Mouse (Mus musculus) embryonic facial prominence, embryonic 11.5 days (tissue): ENCODE measurements at regions not wholly inside any gene's neighbourhood (a gene's known extent, or its start where the extent isn't known, plus 50 kb on each side); places are given as distances from the start of the nearest gene placed in this dataset.
A peak's percentile ranks its signal among the peaks of the same experiment; 100 is the strongest.

Source experiments
- ATAC-seq: fragments of 200-750 bp; cut with Nextera tagmentation; replicated peaks from 2 replicates; pipeline ENCODE4 v1.8.0; 2017; ENCODE audit warnings: low read depth; ENCODE audit not compliant: insufficient number of reproducible peaks, low FRiP score, low TSS enrichment
- DNase-seq: peaks from one replicate; pipeline ENCODE4 v3.0.0-alpha.2; 2015; ENCODE audit warnings: low spot score
- H3K27ac ChIP-seq: fragments of 300-500 bp; sonication (generic); replicated peaks from 2 replicates; pipeline ENCODE4 v1.5.1; 2014; ENCODE audit warnings: mild to moderate bottlenecking, low read depth, low read length, control low read depth
- H3K27me3 ChIP-seq: fragments of 300-500 bp; sonication (generic); 2 replicates; pipeline ENCODE4 v1.6.1; 2014; ENCODE audit warnings: mild to moderate bottlenecking, low read length, moderate library complexity, mixed read lengths; ENCODE audit not compliant: control insufficient read depth, insufficient read depth
- H3K36me3 ChIP-seq: fragments of 300-500 bp; sonication (generic); replicated peaks from 2 replicates; pipeline ENCODE4 v1.6.1; 2014; ENCODE audit warnings: low read depth, mild to moderate bottlenecking, low read length, moderate library complexity, mixed read lengths; ENCODE audit not compliant: control insufficient read depth, insufficient read depth
- H3K4me1 ChIP-seq: fragments of 300-500 bp; sonication (generic); 2 replicates; pipeline ENCODE4 v1.6.1; 2014; ENCODE audit warnings: low read length, mixed read lengths; ENCODE audit not compliant: control insufficient read depth, insufficient read depth
- H3K4me2 ChIP-seq: fragments of 300-500 bp; sonication (generic); 2 replicates; pipeline ENCODE4 v1.6.1; 2014; ENCODE audit warnings: low read depth, mild to moderate bottlenecking, control low read depth, low read length, moderate library complexity
- H3K4me3 ChIP-seq: fragments of 300-500 bp; sonication (generic); 2 replicates; pipeline ENCODE4 v1.5.1; 2014; ENCODE audit warnings: low read depth, low read length, control low read depth
- H3K9ac ChIP-seq: fragments of 300-500 bp; sonication (generic); replicated peaks from 2 replicates; pipeline ENCODE4 v1.6.1; 2014; ENCODE audit warnings: mild to moderate bottlenecking, control low read depth, low read length
- H3K9me3 ChIP-seq: fragments of 300-500 bp; sonication (generic); replicated peaks from 2 replicates; pipeline ENCODE4 v1.6.1; 2016; ENCODE audit warnings: mild to moderate bottlenecking, low read length, inconsistent platforms, mixed read lengths; ENCODE audit not compliant: control insufficient read depth
- WGBS: fragments of 180-500 bp; shearing (Covaris S2); extraction: QIAGEN DNeasy Blood & Tissue Kit; methylation state at CpG from one replicate; pipeline ENCODE4 v1.1.7; 2014; 5-methylcytosine and 5-hydroxymethylcytosine counted together

GRCm38 (mm10) chr1:187448173-187448572, 160.4 kb upstream of the Esrrg start:
- ATAC-seq (no peak), DNase-seq (peak; percentile 79)
- H3K27me3 ChIP-seq = no peaks in the 10 kb centered on the region
- 12% methylated on average over 6 of the region's 6 CpGs for WGBS
- no peak overlapping the region for H3K9ac ChIP-seq
- no peaks in the 10 kb centered on the region for H3K36me3 ChIP-seq
- H3K4me3 ChIP-seq = no peak overlapping the region
- H3K4me1 ChIP-seq = no peaks in the 10 kb centered on the region
- no peak overlapping the region for H3K4me2 ChIP-seq
- H3K27ac ChIP-seq = no peak overlapping the region
- H3K9me3 ChIP-seq = no peaks in the 10 kb centered on the region

GRCm38 (mm10) chr1:187450106-187450505, 158.5 kb upstream of the Esrrg start:
- H3K36me3 ChIP-seq = no peaks in the 10 kb centered on the region

GRCm38 (mm10) chr1:187452189-187452588, 156.4 kb upstream of the Esrrg start:
- DNase-seq (peak; percentile 40), ATAC-seq (no peak)
- H3K9ac ChIP-seq = no peak overlapping the region
- WGBS = 28% methylated on average over 6 of the region's 6 CpGs
- no peaks in the 10 kb centered on the region for H3K9me3 ChIP-seq
- no peaks in the 10 kb centered on the region for H3K4me1 ChIP-seq
- no peaks in the 10 kb centered on the region for H3K27me3 ChIP-seq
- no peak overlapping the region for H3K4me3 ChIP-seq
- H3K27ac ChIP-seq = no peak overlapping the region
- no peaks in the 10 kb centered on the region for H3K36me3 ChIP-seq
- no peak overlapping the region for H3K4me2 ChIP-seq

More at GRCm38 (mm10) chr1:187450106-187450505, 158.5 kb upstream of the Esrrg start:
- Histone ChIP-seq H3K27me3 (no peaks in the 10 kb centered on the region), H3K4me3 (no peak overlapping the region), H3K4me1 (no peaks in the 10 kb centered on the region), H3K4me2 (no peak overlapping the region), H3K27ac (no peak overlapping the region), H3K9ac (no peak overlapping the region), H3K9me3 (no peaks in the 10 kb centered on the region)
- DNase-seq (no peak), ATAC-seq (no peak)
- WGBS = 56% methylated on average over 3 of the region's 3 CpGs

- H3K4me3 ChIP-seq = no peak overlapping the region
- no peak overlapping the region for H3K27ac ChIP-seq
- no peak overlapping the region for H3K4me2 ChIP-seq
- no peak for ATAC-seq
- no peak overlapping the region for H3K9ac ChIP-seq
- H3K36me3 ChIP-seq = no peaks in the 10 kb centered on the region
- WGBS = 59% methylated on average over 5 of the region's 5 CpGs
- DNase-seq = peak; percentile 11
- H3K4me1 ChIP-seq = no peaks in the 10 kb centered on the region
- no peaks in the 10 kb centered on the region for H3K9me3 ChIP-seq
- no peaks in the 10 kb centered on the region for H3K27me3 ChIP-seq
Measured at GRCm38 (mm10) chr1:187454431-187454830, 154.2 kb upstream of the Esrrg start.

- Histone ChIP-seq H3K4me2 (no peak overlapping the region), H3K36me3 (no peaks in the 10 kb centered on the region), H3K27ac (no peak overlapping the region), H3K9me3 (no peaks in the 10 kb centered on the region), H3K4me1 (no peaks in the 10 kb centered on the region), H3K27me3 (no peaks in the 10 kb centered on the region), H3K4me3 (no peak overlapping the region), H3K9ac (no peak overlapping the region)
- WGBS = 85% methylated on average over 2 of the region's 2 CpGs
- ATAC-seq = no peak
- DNase-seq = no peak
Measured at GRCm38 (mm10) chr1:187484821-187485220, 123.8 kb upstream of the Esrrg start.

- Histone ChIP-seq H3K4me2 (no peak overlapping the region), H3K9me3 (no peaks in the 10 kb centered on the region), H3K27ac (no peak overlapping the region), H3K4me3 (no peak overlapping the region), H3K36me3 (no peaks in the 10 kb centered on the region), H3K27me3 (no peaks in the 10 kb centered on the region), H3K4me1 (no peaks in the 10 kb centered on the region), H3K9ac (no peak overlapping the region)
- WGBS = 76% methylated on average over 13 of the region's 13 CpGs
- no peak for ATAC-seq
- DNase-seq = peak; percentile 41
Measured at GRCm38 (mm10) chr1:187487948-187488690, 120.5 kb upstream of the Esrrg start.

- Histone ChIP-seq H3K9ac (no peak overlapping the region), H3K27ac (no peak overlapping the region), H3K4me1 (no peaks in the 10 kb centered on the region), H3K27me3 (no peaks in the 10 kb centered on the region), H3K4me2 (no peak overlapping the region), H3K4me3 (no peak overlapping the region), H3K36me3 (no peaks in the 10 kb centered on the region), H3K9me3 (no peaks in the 10 kb centered on the region)
- ATAC-seq (no peak), DNase-seq (no peak)
- WGBS = 81% methylated on average over 3 of the region's 3 CpGs
Measured at GRCm38 (mm10) chr1:187489452-187489851, 119.1 kb upstream of the Esrrg start.

GRCm38 (mm10) chr1:187505368-187505767, 103.2 kb upstream of the Esrrg start:
- DNase-seq (peak; percentile 3), ATAC-seq (no peak)
- WGBS = 42% methylated on average over 9 of the region's 9 CpGs
- Histone ChIP-seq H3K9ac (no peak overlapping the region), H3K4me2 (no peak overlapping the region), H3K4me3 (no peak overlapping the region), H3K36me3 (no peaks in the 10 kb centered on the region), H3K4me1 (no peaks in the 10 kb centered on the region), H3K27ac (no peak overlapping the region), H3K27me3 (no peaks in the 10 kb centered on the region), H3K9me3 (no peaks in the 10 kb centered on the region)
